Mouse (Mus musculus): ENCODE measurements at regions not wholly inside any gene's neighbourhood (a gene's known extent, or its start where the extent isn't known, plus 50 kb on each side); places are given as distances from the start of the nearest gene placed in this dataset.
A peak's percentile ranks its signal among the peaks of the same experiment; 100 is the strongest.

DNA sequence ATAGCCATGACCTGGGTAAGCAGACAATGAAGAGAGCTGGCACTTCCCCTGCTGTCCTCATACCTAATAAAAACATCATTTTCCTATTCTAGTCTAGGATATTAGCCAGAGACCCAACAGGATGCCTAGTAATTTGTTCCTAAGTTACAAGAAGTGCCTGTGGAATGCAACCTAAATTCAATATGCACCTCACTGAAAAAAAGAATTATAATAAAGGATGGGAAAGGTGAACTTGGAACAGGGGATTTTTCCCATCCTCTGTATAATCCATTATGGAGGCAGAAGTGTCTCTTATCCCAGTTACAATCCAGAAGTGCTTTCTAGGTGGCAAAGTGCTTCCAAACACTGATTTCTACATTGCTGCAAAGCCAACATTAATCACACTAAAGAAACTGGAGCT is 79.8 kb upstream of the Akt3 start:
- Histone ChIP-seq H3K4me3 (replicated peaks; ENCODE audit: extremely low read depth, low read depth, low read length) (no peak overlapping the region), H3K4me1 (ENCODE audit: control insufficient read depth, insufficient read depth, low read length) (no peaks in the 10 kb centered on the region; the same call in 1 of the 2 replicates)
- no peak for TF ChIP-seq CTCF (IDR thresholded peaks at IDR 0.05; ENCODE audit: insufficient read depth, low read length)
- no peak for TF ChIP-seq POLR2A (IDR thresholded peaks at IDR 0.05; ENCODE audit: borderline replicate concordance, extremely low read depth, low read depth, low read length)
- no peak for DNase-seq

DNA sequence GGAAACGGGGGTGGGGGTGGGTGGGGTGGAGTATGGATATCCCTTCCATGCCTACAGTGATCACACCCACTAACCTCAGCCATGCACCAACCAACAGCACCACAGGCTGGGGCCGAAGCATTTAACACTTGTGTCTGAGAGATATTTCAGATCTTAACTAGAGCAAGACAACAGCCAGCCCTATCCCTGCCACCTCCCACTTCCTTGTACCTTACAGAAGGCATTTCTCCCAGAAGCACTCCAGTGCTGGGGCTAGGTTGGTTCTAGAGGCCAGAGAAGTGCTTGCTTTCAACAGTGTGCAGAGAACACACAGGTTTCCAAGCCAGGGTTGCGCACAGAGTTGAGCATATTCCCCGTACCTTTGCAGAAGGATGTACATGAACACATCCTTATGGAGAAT is 79.1 kb upstream of the Akt3 start:
- no peaks in the 10 kb centered on the region; the same call in 1 of the 2 replicates for H3K4me1 ChIP-seq (ENCODE audit: control insufficient read depth, insufficient read depth, low read length)
- DNase-seq, result no peak
- 78% methylated on average over 4 of the region's 4 CpGs for WGBS

DNA sequence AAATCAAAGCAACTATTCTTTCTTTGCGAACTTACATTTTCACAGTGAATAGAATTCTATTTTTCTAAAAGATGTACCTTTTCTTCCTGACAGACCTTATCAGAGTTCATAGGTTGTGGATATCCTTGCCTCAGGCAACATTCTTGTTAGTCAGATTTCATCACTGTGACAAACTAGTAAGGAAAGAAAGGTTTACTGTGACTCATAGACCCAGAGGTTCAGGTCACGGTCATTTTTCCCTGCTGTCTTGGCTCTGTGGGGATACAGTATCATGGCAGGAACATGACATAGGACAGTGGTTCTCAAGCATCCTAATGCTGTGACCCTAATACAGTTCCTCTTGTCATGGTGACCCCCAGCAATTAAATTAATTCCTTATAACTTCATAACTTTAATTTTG is 78.4 kb upstream of the Akt3 start:
- no peak for DNase-seq
- Histone ChIP-seq H3K4me1 (ENCODE audit: control insufficient read depth, insufficient read depth, low read length) (no peaks in the 10 kb centered on the region; the same call in 1 of the 2 replicates), H3K4me3 (replicated peaks; ENCODE audit: extremely low read depth, low read depth, low read length) (no peak overlapping the region)
- 95% methylated on average over 2 of the region's 2 CpGs for WGBS
- TF ChIP-seq POLR2A (IDR thresholded peaks at IDR 0.05; ENCODE audit: borderline replicate concordance, extremely low read depth, low read depth, low read length) (no peak), CTCF (IDR thresholded peaks at IDR 0.05; ENCODE audit: insufficient read depth, low read length) (no peak)

More for the DNA sequence above, 79.1 kb upstream of the Akt3 start:
- TF ChIP-seq CTCF (IDR thresholded peaks at IDR 0.05; ENCODE audit: insufficient read depth, low read length) (no peak), POLR2A (IDR thresholded peaks at IDR 0.05; ENCODE audit: borderline replicate concordance, extremely low read depth, low read depth, low read length) (no peak)
- H3K4me3 ChIP-seq (replicated peaks; ENCODE audit: extremely low read depth, low read depth, low read length), result no peak overlapping the region

DNA sequence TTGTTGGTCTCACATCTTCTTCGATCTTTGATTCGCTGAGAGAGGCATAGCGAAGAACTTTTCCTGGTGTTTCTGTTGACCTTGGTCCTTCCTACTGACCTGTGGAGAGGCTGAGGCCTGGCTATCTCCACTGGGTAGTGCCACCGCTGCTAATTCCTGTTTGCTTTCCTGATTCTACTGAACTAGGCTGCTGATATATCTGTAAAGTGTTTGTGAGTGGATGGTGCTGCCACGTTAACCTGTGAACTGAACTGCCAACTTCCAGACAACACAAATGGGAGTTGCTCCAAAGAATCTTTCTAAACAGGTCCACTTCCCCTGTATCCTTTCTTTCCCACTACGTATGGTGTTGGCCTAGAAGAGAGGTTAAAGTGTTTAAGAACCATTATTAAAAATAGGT is 78.0 kb upstream of the Akt3 start:
- 90% methylated on average over 6 of the region's 6 CpGs for WGBS
- DNase-seq, result no peak
- no peak for TF ChIP-seq CTCF (IDR thresholded peaks at IDR 0.05; ENCODE audit: insufficient read depth, low read length)
- no peak for TF ChIP-seq POLR2A (IDR thresholded peaks at IDR 0.05; ENCODE audit: borderline replicate concordance, extremely low read depth, low read depth, low read length)
- Histone ChIP-seq H3K4me3 (replicated peaks; ENCODE audit: extremely low read depth, low read depth, low read length) (no peak overlapping the region), H3K4me1 (ENCODE audit: control insufficient read depth, insufficient read depth, low read length) (no peaks in the 10 kb centered on the region; the same call in 1 of the 2 replicates)

DNA sequence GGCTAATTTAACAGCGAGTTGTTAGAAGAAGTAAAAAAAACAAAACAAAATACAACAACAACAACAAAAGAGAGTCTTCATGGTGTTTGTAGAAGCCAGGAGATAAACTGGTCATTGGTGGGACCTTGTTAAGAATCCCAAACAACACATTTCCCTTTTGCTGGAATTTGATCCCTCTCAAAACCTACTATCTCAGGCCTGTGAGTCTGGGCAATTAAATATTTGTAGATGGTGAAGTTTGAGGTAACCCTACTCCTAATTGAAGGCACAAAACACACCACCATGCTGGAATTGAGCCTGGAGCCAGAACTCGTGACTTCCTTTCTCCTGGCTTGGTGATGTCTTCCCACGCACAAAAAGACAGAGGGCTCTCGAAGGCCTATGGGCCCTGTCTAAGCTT is 65.4 kb upstream of the Akt3 start:
- H3K4me1 ChIP-seq (ENCODE audit: control insufficient read depth, insufficient read depth, low read length), result no peaks in the 10 kb centered on the region
- H3K4me3 ChIP-seq (replicated peaks; ENCODE audit: extremely low read depth, low read depth, low read length), result no peak overlapping the region
- 74% methylated on average over 4 of the region's 4 CpGs for WGBS
- TF ChIP-seq POLR2A (IDR thresholded peaks at IDR 0.05; ENCODE audit: borderline replicate concordance, extremely low read depth, low read depth, low read length) (no peak), CTCF (IDR thresholded peaks at IDR 0.05; ENCODE audit: insufficient read depth, low read length) (no peak)
- DNase-seq, result no peak

DNA sequence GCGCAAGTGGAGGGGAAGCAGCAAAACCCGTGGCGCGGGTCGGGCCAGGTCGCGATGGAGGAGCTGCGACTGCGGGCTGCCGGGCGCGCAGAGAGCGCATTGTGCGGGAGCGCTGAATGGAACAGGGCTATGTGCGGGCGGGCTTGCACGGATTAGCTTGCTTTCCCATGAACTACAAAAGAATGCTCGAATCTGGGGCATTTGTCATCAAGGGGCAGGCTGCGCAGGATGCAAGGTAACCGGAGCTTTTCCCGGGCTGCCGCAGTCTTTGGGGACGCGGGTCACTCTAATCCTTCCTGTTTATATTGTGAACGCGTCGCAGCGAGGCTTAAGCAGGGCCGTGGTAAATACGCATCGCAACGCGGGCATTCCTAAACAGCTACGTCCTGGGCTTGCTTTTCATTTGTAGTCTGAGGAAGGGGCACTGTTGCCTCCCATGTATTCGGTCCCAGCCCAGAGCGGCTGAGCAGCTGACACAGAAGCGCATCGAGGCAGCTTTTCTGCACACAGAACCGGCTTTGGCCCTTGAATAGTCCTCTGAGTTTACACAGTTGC is 64.8 kb upstream of the Akt3 start:
- WGBS, result 2% methylated on average over 40 of the region's 40 CpGs
- peak overlapping the region; percentile 45 for H3K4me3 ChIP-seq (replicated peaks; ENCODE audit: extremely low read depth, low read depth, low read length)
- H3K4me1 ChIP-seq (ENCODE audit: control insufficient read depth, insufficient read depth, low read length), result no peaks in the 10 kb centered on the region
- peak; percentile 6 for DNase-seq
- TF ChIP-seq POLR2A (IDR thresholded peaks at IDR 0.05; ENCODE audit: borderline replicate concordance, extremely low read depth, low read depth, low read length) (no peak), CTCF (IDR thresholded peaks at IDR 0.05; ENCODE audit: insufficient read depth, low read length) (no peak)

DNA sequence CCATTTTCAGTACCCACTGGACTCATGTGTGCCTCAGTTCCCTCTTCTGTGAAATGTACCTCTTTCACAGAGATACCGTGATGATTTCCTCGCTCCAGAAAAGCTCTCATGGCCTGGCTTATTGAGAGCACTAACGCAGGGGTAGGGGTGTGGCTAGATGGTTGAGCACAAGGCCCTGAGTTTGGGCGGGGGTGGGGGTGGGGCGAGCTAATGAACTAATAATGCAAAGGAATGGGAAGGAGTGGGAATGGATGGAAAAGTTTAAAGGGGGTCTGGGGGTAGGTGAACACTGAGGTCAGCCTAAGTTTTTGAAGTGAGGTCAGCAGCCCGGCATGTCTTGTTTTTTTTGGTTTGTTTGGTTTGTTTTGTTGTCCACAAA is 64.3 kb upstream of the Akt3 start:
- Histone ChIP-seq H3K4me3 (replicated peaks; ENCODE audit: extremely low read depth, low read depth, low read length) (no peak overlapping the region), H3K4me1 (ENCODE audit: control insufficient read depth, insufficient read depth, low read length) (no peaks in the 10 kb centered on the region)
- TF ChIP-seq CTCF (IDR thresholded peaks at IDR 0.05; ENCODE audit: insufficient read depth, low read length) (no peak), POLR2A (IDR thresholded peaks at IDR 0.05; ENCODE audit: borderline replicate concordance, extremely low read depth, low read depth, low read length) (no peak)
- DNase-seq, result no peak
- WGBS, result 22% methylated on average over 6 of the region's 6 CpGs

DNA sequence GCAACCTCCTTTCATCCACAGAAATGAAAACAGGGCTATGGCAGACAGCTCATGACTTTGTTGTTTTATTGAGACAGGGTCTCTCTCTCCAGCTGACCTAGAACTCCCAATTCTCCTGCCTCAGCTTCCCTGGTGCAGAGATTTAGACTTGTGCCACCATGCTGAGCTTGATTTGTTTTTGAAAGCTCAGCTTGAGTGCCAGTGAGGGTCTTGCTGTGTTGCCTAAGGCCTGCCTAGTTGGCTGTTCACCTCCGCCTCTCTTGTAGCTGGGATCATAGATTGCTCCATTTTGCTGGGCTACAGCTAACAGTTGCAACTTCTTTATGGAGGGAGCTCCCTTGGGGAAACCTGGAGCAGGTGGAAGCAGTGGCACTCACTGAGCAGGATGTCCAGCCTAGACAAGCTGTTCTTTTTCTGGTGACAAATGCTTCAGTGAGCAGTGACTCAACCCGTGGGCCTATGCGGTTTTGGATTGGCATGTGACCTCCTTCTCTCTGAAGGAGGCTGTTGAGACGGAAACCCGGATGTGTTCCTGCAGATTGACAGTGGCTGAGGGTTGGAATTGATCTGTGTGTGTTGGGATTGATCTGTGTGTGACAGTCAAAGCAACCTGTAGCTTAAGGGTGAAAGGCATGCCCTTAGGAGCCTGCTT is 63.8 kb upstream of the Akt3 start:
- TF ChIP-seq POLR2A (IDR thresholded peaks at IDR 0.05; ENCODE audit: borderline replicate concordance, extremely low read depth, low read depth, low read length) (no peak), CTCF (IDR thresholded peaks at IDR 0.05; ENCODE audit: insufficient read depth, low read length) (no peak)
- 57% methylated on average over 5 of the region's 5 CpGs for WGBS

DNA sequence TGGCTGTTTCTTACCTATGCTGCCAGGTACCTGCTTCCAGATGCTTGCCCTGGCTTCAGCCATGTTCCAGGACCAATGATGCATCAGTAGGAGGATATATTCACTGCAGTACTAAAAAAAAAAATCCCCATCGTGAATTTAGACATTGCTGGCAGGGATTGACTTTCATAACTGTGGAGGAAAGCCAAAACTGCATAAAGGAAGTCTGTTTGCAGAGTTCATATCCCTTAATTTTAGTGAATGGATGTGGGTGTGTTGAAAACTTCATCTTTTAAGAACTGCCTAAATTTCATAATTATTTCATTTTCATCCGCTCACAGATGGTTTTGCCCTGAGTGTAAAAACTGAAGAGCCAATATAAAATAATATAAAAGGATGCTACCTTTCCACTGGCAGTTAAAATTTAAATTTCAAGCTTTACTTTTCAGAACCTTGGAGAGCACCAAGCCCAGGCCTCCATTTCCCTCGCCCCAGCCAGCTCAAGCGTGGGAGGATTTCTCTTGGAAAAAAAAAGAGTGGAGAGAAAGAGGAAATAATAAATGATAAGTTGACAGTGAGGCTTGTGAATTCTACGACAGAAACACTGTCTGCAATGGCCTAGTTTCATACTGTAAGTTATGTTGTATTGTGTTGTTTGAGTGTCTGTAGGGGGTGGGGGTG is 50.3 kb upstream of the Akt3 start:
- no peak for TF ChIP-seq POLR2A (IDR thresholded peaks at IDR 0.05; ENCODE audit: borderline replicate concordance, extremely low read depth, low read depth, low read length)
- no peak for TF ChIP-seq CTCF (IDR thresholded peaks at IDR 0.05; ENCODE audit: insufficient read depth, low read length)
- WGBS, result 19% methylated on average over 5 of the region's 5 CpGs
- Histone ChIP-seq H3K4me3 (replicated peaks; ENCODE audit: extremely low read depth, low read depth, low read length) (no peak overlapping the region), H3K4me1 (ENCODE audit: control insufficient read depth, insufficient read depth, low read length) (no peaks in the 10 kb centered on the region)
- no peak for DNase-seq

More for the DNA sequence above, 63.8 kb upstream of the Akt3 start:
- H3K4me1 ChIP-seq (ENCODE audit: control insufficient read depth, insufficient read depth, low read length), result no peaks in the 10 kb centered on the region
- no peak overlapping the region for H3K4me3 ChIP-seq (replicated peaks; ENCODE audit: extremely low read depth, low read depth, low read length)
- no peak for DNase-seq

Measured in lung, adult 2 months (tissue).